Mouse (Mus musculus): Measurements from ENCODE around the gene Mettl7a3. TPM values are rescaled to one million over a fixed set of nuclear protein-coding genes. Genes with fewer than 3 reads are reported as not detected.
"Not testable (repeated sequence)": the region's sequence is repeated elsewhere in the genome, so short reads cannot be mapped to it uniquely, and the experiment has no call there.

The Mettl7a3 gene
- total RNA-seq, 2 experiments from 2014 or later, result 0.66 TPM; not detected in 1

- DNase-seq (ENCODE audit: extremely low spot score in 1 of 2, low spot score in 2 of 2); H3K27ac ChIP-seq; H3K4me3 ChIP-seq; intact Hi-C loops (cut with DNase I): not testable (repeated sequence)
- peak; percentile 18 for TF ChIP-seq CTCF (IDR thresholded peaks at IDR 0.05)
Observed at GRCm38 (mm10) chr15:100332077-100332961, 2.4 kb upstream of the Mettl7a3 start.

GRCm38 (mm10) chr15:100337328-100337727 lies 2.6 kb downstream of the Mettl7a3 start:
- H3K4me3 ChIP-seq; DNase-seq (ENCODE audit: extremely low spot score in 1 of 2, low spot score in 2 of 2); intact Hi-C loops (cut with DNase I); H3K27ac ChIP-seq: not testable (repeated sequence)

- peak in 1 of 2 experiments; percentile 27 for DNase-seq (ENCODE audit: extremely low spot score in 1 of 2, low spot score in 2 of 2)
- H3K4me3 ChIP-seq; H3K27ac ChIP-seq; intact Hi-C loops (cut with DNase I): not testable (repeated sequence)
- TF ChIP-seq CTCF (IDR thresholded peaks at IDR 0.05), result peak; percentile 49
Observed at GRCm38 (mm10) chr15:100337847-100338246, 3.1 kb downstream of the Mettl7a3 start.

GRCm38 (mm10) chr15:100341314-100341980 lies 6.7 kb downstream of the Mettl7a3 start:
- H3K4me3 ChIP-seq; intact Hi-C loops (cut with DNase I); H3K27ac ChIP-seq; DNase-seq (ENCODE audit: extremely low spot score in 1 of 2, low spot score in 2 of 2): not testable (repeated sequence)

- no peak for TF ChIP-seq CTCF (IDR thresholded peaks at IDR 0.05)
- no peak overlapping the region for H3K4me3 ChIP-seq
- H3K27ac ChIP-seq, result no peak overlapping the region
- intact Hi-C loops (cut with DNase I), result no loop called here
- no peak for DNase-seq (ENCODE audit: extremely low spot score in 1 of 2, low spot score in 2 of 2)
Observed at GRCm38 (mm10) chr15:100345484-100345883, 10.8 kb downstream of the Mettl7a3 start.

GRCm38 (mm10) chr15:100346761-100347160 lies 12.0 kb downstream of the Mettl7a3 start:
- intact Hi-C loops (cut with DNase I), result no loop called here
- no peak for DNase-seq (ENCODE audit: extremely low spot score in 1 of 2, low spot score in 2 of 2)
- no peak overlapping the region for H3K27ac ChIP-seq
- TF ChIP-seq CTCF (IDR thresholded peaks at IDR 0.05), result no peak
- H3K4me3 ChIP-seq, result no peak overlapping the region

- TF ChIP-seq CTCF (IDR thresholded peaks at IDR 0.05), result no peak
- no peak overlapping the region for H3K27ac ChIP-seq
- no peak for DNase-seq (ENCODE audit: extremely low spot score in 1 of 2, low spot score in 2 of 2)
- intact Hi-C loops (cut with DNase I), result no loop called here
- no peak overlapping the region for H3K4me3 ChIP-seq
Observed at GRCm38 (mm10) chr15:100349496-100349895, 14.8 kb downstream of the Mettl7a3 start.

GRCm38 (mm10) chr15:100351501-100352060 lies 16.9 kb downstream of the Mettl7a3 start:
- TF ChIP-seq CTCF (IDR thresholded peaks at IDR 0.05), result no peak
- intact Hi-C loops (cut with DNase I), result no loop called here
- DNase-seq (ENCODE audit: extremely low spot score in 1 of 2, low spot score in 2 of 2), result no peak

GRCm38 (mm10) chr15:100352711-100353250 lies 18.1 kb downstream of the Mettl7a3 start, which contains the start of the genes Methig1 and Mettl7a2:
Gene Methig1 (plus strand): TSS chr15:100353149.
Gene Mettl7a2 (plus strand): TSS chr15:100353200.
- H3K27ac ChIP-seq, result no peak within 1 kb of the TSS
- H3K4me3 ChIP-seq, result no peak within 1 kb of the TSS
- intact Hi-C loops (cut with DNase I), result no loop called here
- no peak for DNase-seq (ENCODE audit: extremely low spot score in 1 of 2, low spot score in 2 of 2)
- no peak for TF ChIP-seq CTCF (IDR thresholded peaks at IDR 0.05)

More at GRCm38 (mm10) chr15:100351501-100352060, 16.9 kb downstream of the Mettl7a3 start:
- no peak overlapping the region for H3K4me3 ChIP-seq
- H3K27ac ChIP-seq, result no peak overlapping the region

- H3K27ac ChIP-seq; DNase-seq (ENCODE audit: extremely low spot score in 1 of 2, low spot score in 2 of 2); intact Hi-C loops (cut with DNase I); H3K4me3 ChIP-seq: not testable (repeated sequence)
Observed at GRCm38 (mm10) chr15:100353399-100353798, 18.7 kb downstream of the Mettl7a3 start.

GRCm38 (mm10) chr15:100355876-100356275 lies 21.1 kb downstream of the Mettl7a3 start:
- no peak for DNase-seq (ENCODE audit: extremely low spot score in 1 of 2, low spot score in 2 of 2)
- Histone ChIP-seq H3K27ac (no peak overlapping the region), H3K4me3 (no peak overlapping the region)
- no peak for TF ChIP-seq CTCF (IDR thresholded peaks at IDR 0.05)
- intact Hi-C loops (cut with DNase I), result no loop called here

GRCm38 (mm10) chr15:100364242-100364641 lies 29.5 kb downstream of the Mettl7a3 start, which contains the start of gene Higd1c:
Gene Higd1c (plus strand): TSS chr15:100364542.
- Histone ChIP-seq H3K27ac (no peak within 1 kb of the TSS), H3K4me3 (no peak within 1 kb of the TSS)
- DNase-seq (ENCODE audit: extremely low spot score in 1 of 2, low spot score in 2 of 2), result no peak
- TF ChIP-seq CTCF (IDR thresholded peaks at IDR 0.05), result no peak
- intact Hi-C loops (cut with DNase I), result no loop called here

GRCm38 (mm10) chr15:100365967-100366366 lies 31.2 kb downstream of the Mettl7a3 start:
- H3K27ac ChIP-seq; intact Hi-C loops (cut with DNase I); H3K4me3 ChIP-seq; DNase-seq (ENCODE audit: extremely low spot score in 1 of 2, low spot score in 2 of 2): not testable (repeated sequence)
